Mouse (Mus musculus): ENCODE measurements at regions not wholly inside any gene's neighbourhood (a gene's known extent, or its start where the extent isn't known, plus 50 kb on each side); places are given as distances from the start of the nearest gene placed in this dataset.

GRCm38 (mm10) chr9:41808791-41809190 lies 315.3 kb downstream of the Sorl1 start:
- no peaks in the 10 kb centered on the region for H3K79me3 ChIP-seq (ENCODE audit: low read depth)
- no peaks in the 10 kb centered on the region for H3K79me2 ChIP-seq (ENCODE audit: control insufficient read depth, insufficient read depth)
- TF ChIP-seq USF1 (IDR thresholded peaks at IDR 0.05; ENCODE audit: low read depth) (no peak), FOSL1 (IDR thresholded peaks at IDR 0.05; ENCODE audit: insufficient read depth, low read length, poor library complexity, severe bottlenecking) (no peak), CTCF (IDR thresholded peaks at IDR 0.05; ENCODE audit: control insufficient read depth, insufficient read depth, insufficient read length) (no peak), MYOD1 (IDR thresholded peaks at IDR 0.05; ENCODE audit: control insufficient read depth, insufficient read length, low read depth) (no peak), MAX (IDR thresholded peaks at IDR 0.05) (no peak), CEBPB (IDR thresholded peaks at IDR 0.05; ENCODE audit: low read depth) (no peak), MYOG (IDR thresholded peaks at IDR 0.05; ENCODE audit: control insufficient read depth, extremely low read depth, insufficient read length) (no peak)
- no peaks in the 10 kb centered on the region for H3K27me3 ChIP-seq (ENCODE audit: control insufficient read depth, insufficient read depth, insufficient read length)
- no peak overlapping the region for H3K4me3 ChIP-seq (ENCODE audit: insufficient read depth, poor library complexity, severe bottlenecking)
- H3K36me3 ChIP-seq (ENCODE audit: control insufficient read depth, insufficient read depth), result no peaks in the 10 kb centered on the region
- H3ac ChIP-seq (ENCODE audit: control insufficient read depth, insufficient read length, low read depth), result peak overlapping the region; percentile 38

- H3ac ChIP-seq (ENCODE audit: control insufficient read depth, insufficient read length, low read depth), result no peak overlapping the region
- H3K79me3 ChIP-seq (ENCODE audit: low read depth), result no peaks in the 10 kb centered on the region
- H3K79me2 ChIP-seq (ENCODE audit: control insufficient read depth, insufficient read depth), result no peaks in the 10 kb centered on the region
- TF ChIP-seq MYOD1 (IDR thresholded peaks at IDR 0.05; ENCODE audit: control insufficient read depth, insufficient read length, low read depth) (no peak), USF1 (IDR thresholded peaks at IDR 0.05; ENCODE audit: low read depth) (no peak), CEBPB (IDR thresholded peaks at IDR 0.05; ENCODE audit: low read depth) (no peak), FOSL1 (IDR thresholded peaks at IDR 0.05; ENCODE audit: insufficient read depth, low read length, poor library complexity, severe bottlenecking) (no peak), MAX (IDR thresholded peaks at IDR 0.05) (no peak), CTCF (IDR thresholded peaks at IDR 0.05; ENCODE audit: control insufficient read depth, insufficient read depth, insufficient read length) (no peak), MYOG (IDR thresholded peaks at IDR 0.05; ENCODE audit: control insufficient read depth, extremely low read depth, insufficient read length) (no peak)
- no peaks in the 10 kb centered on the region for H3K27me3 ChIP-seq (ENCODE audit: control insufficient read depth, insufficient read depth, insufficient read length)
- no peak overlapping the region for H3K4me3 ChIP-seq (ENCODE audit: insufficient read depth, poor library complexity, severe bottlenecking)
- no peaks in the 10 kb centered on the region for H3K36me3 ChIP-seq (ENCODE audit: control insufficient read depth, insufficient read depth)
These were observed 317.8 kb downstream of the Sorl1 start for GRCm38 (mm10) chr9:41806289-41806621.

GRCm38 (mm10) chr9:41805491-41806288 lies 318.4 kb downstream of the Sorl1 start:
- no peak overlapping the region for H3K4me3 ChIP-seq (ENCODE audit: insufficient read depth, poor library complexity, severe bottlenecking)
- H3K79me3 ChIP-seq (ENCODE audit: low read depth), result no peaks in the 10 kb centered on the region
- H3K36me3 ChIP-seq (ENCODE audit: control insufficient read depth, insufficient read depth), result no peaks in the 10 kb centered on the region
- TF ChIP-seq CTCF (IDR thresholded peaks at IDR 0.05; ENCODE audit: control insufficient read depth, insufficient read depth, insufficient read length) (no peak), MYOG (IDR thresholded peaks at IDR 0.05; ENCODE audit: control insufficient read depth, extremely low read depth, insufficient read length) (no peak)
- H3K79me2 ChIP-seq (ENCODE audit: control insufficient read depth, insufficient read depth), result no peaks in the 10 kb centered on the region
- no peak overlapping the region for H3ac ChIP-seq (ENCODE audit: control insufficient read depth, insufficient read length, low read depth)
- H3K27me3 ChIP-seq (ENCODE audit: control insufficient read depth, insufficient read depth, insufficient read length), result no peaks in the 10 kb centered on the region

- no peak overlapping the region for H3K4me3 ChIP-seq (ENCODE audit: insufficient read depth, poor library complexity, severe bottlenecking)
- H3K79me2 ChIP-seq (ENCODE audit: control insufficient read depth, insufficient read depth), result no peaks in the 10 kb centered on the region
- H3K27me3 ChIP-seq (ENCODE audit: control insufficient read depth, insufficient read depth, insufficient read length), result no peaks in the 10 kb centered on the region
- no peaks in the 10 kb centered on the region for H3K79me3 ChIP-seq (ENCODE audit: low read depth)
- no peak overlapping the region for H3ac ChIP-seq (ENCODE audit: control insufficient read depth, insufficient read length, low read depth)
- no peak for TF ChIP-seq FOSL1 (IDR thresholded peaks at IDR 0.05; ENCODE audit: insufficient read depth, low read length, poor library complexity, severe bottlenecking)
- no peak for TF ChIP-seq MAX (IDR thresholded peaks at IDR 0.05)
- TF ChIP-seq CTCF (IDR thresholded peaks at IDR 0.05; ENCODE audit: control insufficient read depth, insufficient read depth, insufficient read length), result no peak
- TF ChIP-seq MYOG (IDR thresholded peaks at IDR 0.05; ENCODE audit: control insufficient read depth, extremely low read depth, insufficient read length), result no peak
- no peaks in the 10 kb centered on the region for H3K36me3 ChIP-seq (ENCODE audit: control insufficient read depth, insufficient read depth)
These were observed 319.3 kb downstream of the Sorl1 start for GRCm38 (mm10) chr9:41804711-41805331.

- Histone ChIP-seq H3K36me3 (ENCODE audit: control insufficient read depth, insufficient read depth) (no peaks in the 10 kb centered on the region), H3K27me3 (ENCODE audit: control insufficient read depth, insufficient read depth, insufficient read length) (no peaks in the 10 kb centered on the region), H3K4me3 (ENCODE audit: insufficient read depth, poor library complexity, severe bottlenecking) (no peak overlapping the region), H3K79me3 (ENCODE audit: low read depth) (no peaks in the 10 kb centered on the region), H3ac (ENCODE audit: control insufficient read depth, insufficient read length, low read depth) (no peak overlapping the region), H3K79me2 (ENCODE audit: control insufficient read depth, insufficient read depth) (no peaks in the 10 kb centered on the region)
- peak; percentile 64 for TF ChIP-seq USF1 (IDR thresholded peaks at IDR 0.05; ENCODE audit: low read depth)
- TF ChIP-seq MYOD1 (IDR thresholded peaks at IDR 0.05; ENCODE audit: control insufficient read depth, insufficient read length, low read depth), result no peak
These were observed 320.2 kb downstream of the Sorl1 start for GRCm38 (mm10) chr9:41803680-41804460.

Measured in C2C12 (cell line).